Mouse (Mus musculus): ENCODE results near the gene Vps13d.

GRCm38 (mm10) chr4:145033392-145033791, 161.4 kb downstream of the Vps13d start:
- TF ChIP-seq CTCF (IDR thresholded peaks at IDR 0.05; ENCODE audit: low read depth) (no peak), EP300 (IDR thresholded peaks at IDR 0.05; ENCODE audit: low read depth) (no peak)
